ENCODE assay signal across 10 mouse cellular contexts in genomic region chr3:35060042-35060441, GRCm38 (mm10).
DNase-seq lines count a peak whose midpoint lies in the region; ATAC-seq lines count a peak whose summit lies in the region.
"Had no signal": no experiment of that assay in that cellular context is flagged by ENCODE, and none has a peak within 500 bp of the region (broad histone marks: within the 10 kb centered on the region; RNA-seq: fewer than 3 reads in every experiment).

No protein-coding gene starts in this region.

- no peaks in the 10 kb centered on the region for H3K4me1 ChIP-seq in intestine, embryonic 15.5 days (replicated peaks)
- no peaks in the 10 kb centered on the region for H3K4me1 ChIP-seq in intestine, embryonic 16.5 days (ENCODE audit: control insufficient read depth, insufficient read depth, low read length)
- H3K4me1 ChIP-seq in embryonic facial prominence, embryonic 10.5 days: peaks cover 21% of the 10 kb centered on the region
- peaks cover 13% of the 10 kb centered on the region for H3K4me1 ChIP-seq in hindbrain, embryonic 13.5 days (replicated peaks)
- H3K4me1 ChIP-seq: limb, embryonic 12.5 days had no signal

- no peak overlapping the region for H3K9ac ChIP-seq in intestine, embryonic 15.5 days
- H3K9ac ChIP-seq in intestine, embryonic 16.5 days (ENCODE audit: low read depth, low read length): no peak overlapping the region
- H3K9ac ChIP-seq in hindbrain, embryonic 13.5 days: peak overlapping the region; percentile 21; the same call in 1 of the 2 replicates
- H3K9ac ChIP-seq: limb, embryonic 12.5 days had no signal

- no peak for ATAC-seq in intestine, embryonic 15.5 days
- no peak for ATAC-seq in intestine, embryonic 16.5 days
- no peak for ATAC-seq in hindbrain, embryonic 13.5 days (ENCODE audit: low FRiP score)

- 44% methylated on average over 10 of the region's 10 CpGs for WGBS in intestine, embryonic 15.5 days
- WGBS in intestine, embryonic 16.5 days: 33% methylated on average over 10 of the region's 10 CpGs
- 23% methylated on average over 10 of the region's 10 CpGs for WGBS in embryonic facial prominence, embryonic 10.5 days
- WGBS in hindbrain, embryonic 13.5 days: 15% methylated on average over 10 of the region's 10 CpGs

- DNase-seq in embryonic facial prominence, embryonic 10.5 days (ENCODE audit: low spot score): peak; percentile 17
- peak; percentile 27 for DNase-seq in retina, embryonic 14.5 days (ENCODE audit: low spot score)
- no peak for DNase-seq in gastrocnemius, adult 8-10 months (ENCODE audit: low spot score in 2 of 2)
- DNase-seq in spleen, postnatal 36 days (ENCODE audit: low spot score in 2 of 2): no peak
- DNase-seq in spleen, adult 18-20 months: no peak

- no peak overlapping the region for H3K27ac ChIP-seq in intestine, embryonic 15.5 days
- H3K27ac ChIP-seq in intestine, embryonic 16.5 days (ENCODE audit: low read length): no peak overlapping the region
- H3K27ac ChIP-seq in embryonic facial prominence, embryonic 10.5 days (replicated peaks): peak overlapping the region; percentile 7; the same call in 1 of the 2 replicates
- H3K27ac ChIP-seq in hindbrain, embryonic 13.5 days: 0 out of 2 replicates have a peak overlapping the region, but pooled peaks have one; percentile 4
- H3K27ac ChIP-seq: limb, embryonic 12.5 days; macrophage had no signal

- no peak overlapping the region for H3K4me3 ChIP-seq in intestine, embryonic 15.5 days (replicated peaks)
- H3K4me3 ChIP-seq in intestine, embryonic 16.5 days (ENCODE audit: low read length): no peak overlapping the region
- no peak overlapping the region for H3K4me3 ChIP-seq in embryonic facial prominence, embryonic 10.5 days
- H3K4me3 ChIP-seq in hindbrain, embryonic 13.5 days: no peak overlapping the region
- H3K4me3 ChIP-seq: limb, embryonic 12.5 days had no signal

- H3K27me3 ChIP-seq in intestine, embryonic 15.5 days (replicated peaks): no peaks in the 10 kb centered on the region
- no peaks in the 10 kb centered on the region for H3K27me3 ChIP-seq in intestine, embryonic 16.5 days (replicated peaks; ENCODE audit: control insufficient read depth, insufficient read depth, low read length)
- H3K27me3 ChIP-seq in embryonic facial prominence, embryonic 10.5 days (replicated peaks; ENCODE audit: low read depth, poor library complexity, severe bottlenecking): 0 out of 2 replicates have a peak, but pooled peaks cover 9% of the 10 kb centered on the region
- peaks cover 6% of the 10 kb centered on the region; the same call in 1 of the 2 replicates for H3K27me3 ChIP-seq in hindbrain, embryonic 13.5 days
- H3K27me3 ChIP-seq: limb, embryonic 12.5 days had no signal

- no peaks in the 10 kb centered on the region for H3K36me3 ChIP-seq in intestine, embryonic 15.5 days
- H3K36me3 ChIP-seq in intestine, embryonic 16.5 days (ENCODE audit: control insufficient read depth, insufficient read depth, low read length): no peaks in the 10 kb centered on the region
- H3K36me3 ChIP-seq in embryonic facial prominence, embryonic 10.5 days (replicated peaks): no peaks in the 10 kb centered on the region
- no peaks in the 10 kb centered on the region for H3K36me3 ChIP-seq in hindbrain, embryonic 13.5 days
- H3K36me3 ChIP-seq: limb, embryonic 12.5 days had no signal

- 0 out of 2 replicates have a peak overlapping the region, but pooled peaks have one; percentile 17 for H3K4me2 ChIP-seq in intestine, embryonic 15.5 days (replicated peaks)
- no peak overlapping the region for H3K4me2 ChIP-seq in intestine, embryonic 16.5 days (ENCODE audit: low read depth, low read length)
- H3K4me2 ChIP-seq in hindbrain, embryonic 13.5 days: peak overlapping the region; percentile 30
- H3K4me2 ChIP-seq: limb, embryonic 12.5 days had no signal

- no peaks in the 10 kb centered on the region for H3K9me3 ChIP-seq in intestine, embryonic 15.5 days
- H3K9me3 ChIP-seq in intestine, embryonic 16.5 days (ENCODE audit: control insufficient read depth, low read length): no peaks in the 10 kb centered on the region
- H3K9me3 ChIP-seq in embryonic facial prominence, embryonic 10.5 days: no peaks in the 10 kb centered on the region
- H3K9me3 ChIP-seq in hindbrain, embryonic 13.5 days: no peaks in the 10 kb centered on the region
- H3K9me3 ChIP-seq: limb, embryonic 12.5 days had no signal

Comparison
In these comparisons a context has a peak if more than half of its experiments do, and no peak if none do; other contexts are left out.
1. H3K27ac ChIP-seq: peak in embryonic facial prominence, embryonic 10.5 days (single experiment) and hindbrain, embryonic 13.5 days (single experiment); none in intestine, embryonic 15.5 days (single experiment) and intestine, embryonic 16.5 days (single experiment).
2. DNase-seq: peak in embryonic facial prominence, embryonic 10.5 days (single experiment) and retina, embryonic 14.5 days (single experiment); none in gastrocnemius, adult 8-10 months (0 of 2), spleen, postnatal 36 days (0 of 2) and spleen, adult 18-20 months (0 of 2).